Mouse (Mus musculus): Measurements from ENCODE around the gene Rab8b. TPM values are rescaled to one million over a fixed set of nuclear protein-coding genes. Genes with fewer than 3 reads are reported as not detected.
"Not testable (repeated sequence)": the region's sequence is repeated elsewhere in the genome, so short reads cannot be mapped to it uniquely, and the experiment has no call there.

Rab8b gene
- total RNA-seq, 2 experiments from 2014 or later = 27.5 to 30.0 TPM

DNA sequence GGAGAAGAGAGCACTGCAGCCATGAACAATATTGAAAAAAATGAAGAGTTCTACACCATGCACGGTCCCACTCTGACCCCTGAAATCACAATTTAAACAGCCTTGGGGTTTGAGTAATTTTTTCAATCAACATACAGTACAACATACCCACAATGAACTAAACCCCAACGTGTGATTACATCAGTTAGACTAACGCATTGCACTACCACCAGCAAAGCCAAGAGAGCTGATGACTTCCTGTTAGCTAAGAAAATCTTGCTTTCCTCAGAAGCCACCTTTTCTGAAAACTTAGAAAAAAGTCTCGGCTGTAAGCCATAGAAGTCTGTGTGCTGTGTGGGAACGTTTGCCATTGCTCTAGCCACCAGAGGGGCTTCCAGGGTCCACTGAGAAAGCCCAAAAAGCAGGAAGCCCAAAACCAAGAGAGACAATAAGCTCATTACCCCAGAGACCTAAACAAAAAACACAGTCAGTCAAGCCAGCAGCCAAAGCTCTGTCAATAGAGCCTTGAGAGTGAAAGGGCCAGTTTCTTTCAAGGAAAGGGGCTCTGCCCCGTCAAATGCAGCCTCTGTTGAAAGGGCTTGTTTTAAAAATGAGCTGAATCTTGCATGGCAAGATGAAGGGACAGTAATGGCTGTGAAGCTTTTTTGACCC is 31.4 kb downstream of the Rab8b start:
- intact Hi-C loops (cut with DNase I) = no loop called here
- DNase-seq = no peak

DNA sequence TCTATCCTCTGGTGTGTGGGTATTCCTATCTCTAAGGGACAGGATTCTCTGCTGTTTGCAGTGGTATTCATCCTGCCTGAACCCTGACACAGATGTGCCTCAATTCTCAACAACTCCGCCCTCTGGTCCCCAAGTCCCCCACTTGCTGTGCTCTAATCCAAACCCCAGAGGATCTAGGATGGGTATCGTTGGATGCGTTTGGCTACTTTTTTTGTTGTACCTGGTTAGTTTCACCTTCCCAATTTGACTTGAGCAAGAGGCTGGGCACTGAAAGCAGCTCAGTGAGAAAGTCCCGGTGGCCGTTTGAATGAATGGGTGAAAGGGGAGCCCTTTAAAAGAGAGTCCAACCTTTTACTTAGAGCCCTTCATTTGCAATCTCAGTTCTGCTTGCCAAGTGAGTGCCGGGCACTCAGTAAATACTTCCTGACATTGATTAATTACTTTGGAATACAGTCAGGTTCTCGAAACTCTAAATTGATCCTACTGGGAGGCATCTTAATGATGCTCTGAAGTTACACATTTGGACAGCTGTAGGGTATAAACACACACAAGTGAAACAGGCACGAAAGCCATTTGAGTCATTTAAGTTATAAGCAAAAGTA is 32.1 kb downstream of the Rab8b start:
- no peak for DNase-seq
- intact Hi-C loops (cut with DNase I) = no loop called here

DNA sequence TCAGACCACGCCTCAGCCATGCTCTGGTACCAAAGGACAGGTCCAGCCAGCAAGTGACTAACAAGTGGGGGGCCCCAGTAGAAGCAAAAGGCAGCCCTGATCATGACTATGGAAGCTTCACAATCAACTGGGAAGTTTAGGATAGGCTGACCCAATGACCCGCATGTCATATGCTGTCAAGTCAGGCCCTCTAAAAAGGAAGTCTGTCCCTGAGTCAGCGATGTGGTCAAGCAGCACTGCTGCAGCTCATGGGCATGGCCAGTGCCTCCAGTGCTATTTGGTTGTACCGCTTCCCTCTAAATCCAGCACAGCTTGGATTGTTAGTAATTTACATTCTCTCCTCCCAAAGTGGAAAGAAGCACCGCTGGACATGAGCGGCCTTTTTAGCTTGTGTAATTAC is 32.7 kb downstream of the Rab8b start:
- no peak for DNase-seq
- intact Hi-C loops (cut with DNase I) = no loop called here

DNA sequence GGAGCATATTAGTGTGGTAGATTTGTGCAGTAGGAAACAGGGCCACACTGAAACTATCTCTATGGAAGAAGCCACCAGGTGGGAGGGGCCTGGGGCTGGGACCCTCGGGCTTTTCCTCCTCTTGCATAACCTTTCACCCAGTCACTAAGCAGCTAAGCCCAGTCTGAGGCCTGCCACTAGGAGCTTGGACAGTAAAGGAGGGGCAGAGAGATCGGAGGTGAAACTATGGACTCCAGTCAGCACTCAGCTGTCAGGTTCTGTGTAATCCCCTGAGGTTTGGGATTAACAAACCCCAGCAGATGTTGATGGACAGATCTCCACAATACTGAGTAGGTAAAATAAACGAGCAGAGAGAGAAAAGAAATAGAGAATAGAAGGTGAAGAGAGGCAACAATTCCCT is 33.1 kb downstream of the Rab8b start:
- DNase-seq = no peak
- intact Hi-C loops (cut with DNase I) = no loop called here

DNA sequence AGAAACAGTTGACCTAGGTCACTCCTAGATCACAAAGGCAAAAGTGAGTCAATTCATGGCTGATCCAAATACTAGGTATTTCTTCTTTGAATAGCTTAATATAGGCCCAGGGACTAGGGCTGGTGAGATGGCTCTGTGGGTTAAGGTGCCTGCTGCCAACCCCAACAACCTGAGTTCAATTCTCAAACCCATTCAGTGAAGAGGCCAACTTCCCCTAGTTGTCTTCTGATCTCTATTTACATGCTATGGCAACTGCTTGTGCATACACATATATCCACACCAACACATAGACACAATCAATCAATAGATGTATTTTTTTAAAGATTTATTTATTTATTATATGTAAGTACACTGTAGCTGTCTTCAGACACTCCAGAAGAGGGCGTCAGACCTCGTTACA is 34.9 kb downstream of the Rab8b start:
- no peak for DNase-seq
- intact Hi-C loops (cut with DNase I) = no loop called here

DNA sequence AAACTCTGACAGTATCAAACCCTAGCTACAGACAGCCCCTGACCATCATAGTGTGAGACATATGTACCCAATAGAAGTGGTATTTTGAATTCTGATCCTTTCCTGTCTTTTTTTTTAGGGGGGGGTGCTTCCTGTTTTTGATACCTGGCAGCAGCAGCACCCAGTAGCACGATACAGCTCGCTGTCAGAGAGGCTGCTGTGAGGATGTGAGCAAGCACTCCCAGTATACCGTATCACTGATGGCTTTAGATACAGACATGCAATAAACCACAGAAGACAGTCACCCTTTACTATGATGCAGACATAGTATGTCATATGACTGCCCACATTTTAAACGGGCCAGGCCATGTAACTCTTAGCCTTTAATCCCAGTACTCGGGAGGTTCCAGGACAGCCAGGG is 36.0 kb downstream of the Rab8b start:
- intact Hi-C loops (cut with DNase I) = no loop called here
- DNase-seq = no peak

DNA sequence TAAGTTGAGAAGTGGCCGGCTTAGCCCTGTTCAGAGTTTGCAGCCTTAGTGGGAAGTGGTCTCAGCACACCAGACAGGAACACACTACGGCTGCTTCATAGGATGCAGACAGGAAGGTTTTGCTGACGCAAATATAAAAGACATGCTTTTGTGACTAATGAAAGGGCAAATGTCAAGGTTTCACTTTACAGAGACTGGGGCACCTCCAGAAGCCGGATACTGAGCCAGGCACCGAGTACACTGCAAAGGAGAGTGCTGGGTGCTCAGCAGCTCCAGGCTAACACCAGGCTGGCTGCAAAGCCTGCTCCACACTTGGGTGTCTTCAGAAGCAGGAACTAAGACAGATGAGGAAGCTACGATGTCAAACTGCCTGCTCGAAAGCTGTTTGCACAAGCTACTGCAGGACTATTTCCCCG is 37.1 kb downstream of the Rab8b start:
- intact Hi-C loops (cut with DNase I) = no loop called here
- DNase-seq = no peak

DNA sequence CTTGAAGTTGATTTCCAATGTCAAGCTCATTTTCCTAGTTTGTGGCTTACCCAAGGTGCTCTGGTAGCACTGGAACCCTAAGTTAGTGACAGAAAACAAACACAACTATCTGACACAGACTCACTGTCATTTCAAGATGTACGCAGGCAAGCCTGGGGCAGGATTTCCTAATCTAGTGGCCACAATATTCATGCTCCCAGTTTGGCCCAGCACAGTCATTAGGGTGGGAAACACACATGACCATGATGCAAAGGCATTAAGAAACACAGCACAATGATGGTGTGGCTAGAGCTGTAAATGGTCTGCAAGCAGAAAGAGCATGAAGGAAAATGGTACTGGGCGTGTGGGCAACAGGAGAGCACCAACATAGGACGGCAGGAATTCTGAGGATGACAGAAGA is 37.6 kb downstream of the Rab8b start:
- no peak for DNase-seq
- intact Hi-C loops (cut with DNase I) = no loop called here

DNA sequence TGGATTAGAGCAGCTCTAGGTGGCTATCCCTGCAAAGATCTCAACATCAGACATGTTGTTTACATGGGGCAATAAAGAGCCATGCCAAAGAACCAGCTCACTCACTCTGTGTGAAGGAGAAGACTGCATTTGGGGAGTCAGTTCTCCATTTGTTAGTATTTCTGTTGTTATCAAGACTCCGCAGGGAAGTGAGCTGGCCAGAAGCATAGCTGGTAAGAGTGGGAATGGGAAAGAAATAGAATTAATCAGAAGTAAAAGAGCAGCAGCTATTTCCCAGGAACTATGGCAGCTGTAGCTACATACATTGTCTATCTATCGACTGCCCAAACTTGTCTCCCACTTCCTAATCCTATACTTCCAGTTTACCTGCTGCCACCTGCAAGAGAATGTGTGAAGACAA is 38.7 kb downstream of the Rab8b start:
- intact Hi-C loops (cut with DNase I) = no loop called here

DNA sequence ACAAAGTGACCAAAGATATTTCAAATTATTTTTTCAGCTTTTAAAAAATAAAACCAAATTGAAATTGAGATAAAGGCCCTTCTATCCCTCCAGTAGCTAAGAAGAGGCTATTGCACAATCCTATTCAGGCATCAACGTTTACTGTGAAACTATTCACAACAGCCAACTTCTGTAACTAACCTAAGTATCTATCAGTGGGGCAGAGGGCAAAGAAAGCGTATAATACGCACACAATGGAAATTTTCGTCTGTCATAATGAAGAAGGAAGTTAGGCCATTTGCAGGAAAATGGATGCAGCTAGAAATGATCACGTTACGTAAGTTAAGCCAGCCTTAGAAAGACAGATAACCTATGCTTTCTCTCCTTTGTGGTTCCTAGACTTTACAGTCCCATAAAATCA is 40.0 kb downstream of the Rab8b start:
- intact Hi-C loops (cut with DNase I) = no loop called here
- DNase-seq = no peak

More for the DNA sequence above, 38.7 kb downstream of the Rab8b start:
- DNase-seq = no peak

DNA sequence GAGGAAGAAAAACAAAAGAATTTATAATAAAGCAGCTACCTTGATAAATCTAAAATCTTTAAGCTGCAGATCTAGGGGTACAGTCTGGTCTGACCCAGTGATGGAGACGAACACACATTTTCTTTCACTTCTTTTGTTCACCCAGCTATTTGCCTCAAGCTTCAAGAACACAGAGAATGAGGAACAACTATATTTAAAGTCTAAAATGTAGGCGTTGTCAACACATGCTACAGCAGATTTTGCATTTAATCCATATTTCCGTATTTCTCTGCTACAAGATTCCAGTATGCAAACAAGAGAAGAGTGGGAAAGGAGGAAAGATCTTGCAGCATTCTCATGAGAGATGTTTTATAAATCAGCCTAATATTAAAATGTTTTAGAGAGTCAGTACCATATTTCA is 40.6 kb downstream of the Rab8b start:
- intact Hi-C loops (cut with DNase I) = no loop called here
- no peak for DNase-seq

DNA sequence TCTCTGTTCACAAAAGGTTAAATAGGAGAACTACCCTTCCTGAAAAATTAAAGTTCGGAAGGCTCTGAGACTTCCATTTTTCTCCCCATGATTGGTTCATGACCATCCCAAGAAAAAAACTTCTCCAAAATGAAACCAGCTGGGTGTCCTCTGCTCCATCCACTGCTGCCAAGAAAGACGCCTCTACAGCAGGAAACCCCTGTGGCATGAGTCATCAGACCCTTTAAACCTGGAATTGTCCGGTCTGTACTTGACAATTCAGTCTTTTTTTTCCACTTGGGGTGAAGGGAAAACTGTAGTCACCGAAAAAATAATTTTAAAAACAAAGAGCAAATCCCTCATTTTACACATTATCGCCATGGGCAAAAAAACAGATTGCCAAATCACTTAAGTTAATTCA is 42.9 kb downstream of the Rab8b start:
- intact Hi-C loops (cut with DNase I) = no loop called here

DNA sequence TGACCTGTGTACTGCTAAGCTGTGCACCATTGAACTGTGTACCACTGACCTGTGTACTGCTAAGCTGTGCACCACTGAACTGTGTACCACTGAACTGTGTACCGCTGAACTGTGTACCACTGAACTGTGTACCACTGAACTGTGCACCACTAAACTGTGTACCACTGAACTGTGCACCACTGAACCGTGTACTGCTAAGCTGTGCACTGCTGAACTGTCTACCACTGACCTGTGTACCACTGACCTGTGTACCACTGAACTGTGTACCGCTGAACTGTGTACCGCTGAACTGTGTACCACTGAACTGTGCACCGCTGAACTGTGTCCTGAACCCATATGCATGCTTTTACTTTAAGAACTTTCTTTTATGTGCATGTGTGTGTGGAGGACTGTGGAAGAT is 45.2 kb downstream of the Rab8b start:
- intact Hi-C loops (cut with DNase I) = no loop called here
- DNase-seq = no peak

More for the DNA sequence above, 42.9 kb downstream of the Rab8b start:
- DNase-seq = no peak

DNA sequence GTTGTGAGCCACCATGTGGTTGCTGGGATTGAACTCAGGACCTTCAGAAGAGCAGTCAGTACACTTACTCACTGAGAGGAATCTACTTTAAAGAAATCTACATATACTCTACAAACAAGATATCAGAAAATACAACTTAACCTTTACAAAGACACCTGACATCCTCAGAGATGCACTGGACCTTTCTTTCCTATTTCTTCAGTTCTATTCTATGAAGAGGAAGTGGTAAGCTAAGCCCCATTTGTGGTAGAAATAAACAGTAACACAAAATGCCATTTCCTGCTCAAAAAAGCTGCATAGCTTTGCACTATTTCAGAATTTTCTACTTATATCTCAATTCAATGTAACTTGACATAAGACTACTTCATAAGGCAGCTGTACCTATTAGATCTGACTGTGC is 46.0 kb downstream of the Rab8b start:
- intact Hi-C loops (cut with DNase I) = no loop called here
- no peak for DNase-seq

DNA sequence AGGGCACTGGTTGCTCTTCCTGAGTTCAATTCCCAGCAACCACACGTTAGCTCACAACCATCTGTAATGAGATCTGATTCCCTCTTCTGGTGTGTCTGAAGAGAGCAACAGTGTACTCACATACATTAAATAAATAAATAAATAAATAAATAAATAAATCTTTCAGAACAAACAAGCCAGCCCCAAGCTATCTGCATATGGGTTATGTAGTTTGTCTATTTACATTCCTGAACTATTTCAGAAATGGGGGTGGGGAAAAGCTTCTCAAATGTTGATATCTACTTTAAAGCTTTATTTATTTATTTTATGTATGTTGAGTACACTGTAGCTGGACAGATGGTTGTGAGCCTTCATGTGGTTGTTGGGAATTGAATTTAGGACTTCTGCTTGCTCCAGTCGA is 46.5 kb downstream of the Rab8b start:
- intact Hi-C loops (cut with DNase I); DNase-seq: not testable (repeated sequence)

DNA sequence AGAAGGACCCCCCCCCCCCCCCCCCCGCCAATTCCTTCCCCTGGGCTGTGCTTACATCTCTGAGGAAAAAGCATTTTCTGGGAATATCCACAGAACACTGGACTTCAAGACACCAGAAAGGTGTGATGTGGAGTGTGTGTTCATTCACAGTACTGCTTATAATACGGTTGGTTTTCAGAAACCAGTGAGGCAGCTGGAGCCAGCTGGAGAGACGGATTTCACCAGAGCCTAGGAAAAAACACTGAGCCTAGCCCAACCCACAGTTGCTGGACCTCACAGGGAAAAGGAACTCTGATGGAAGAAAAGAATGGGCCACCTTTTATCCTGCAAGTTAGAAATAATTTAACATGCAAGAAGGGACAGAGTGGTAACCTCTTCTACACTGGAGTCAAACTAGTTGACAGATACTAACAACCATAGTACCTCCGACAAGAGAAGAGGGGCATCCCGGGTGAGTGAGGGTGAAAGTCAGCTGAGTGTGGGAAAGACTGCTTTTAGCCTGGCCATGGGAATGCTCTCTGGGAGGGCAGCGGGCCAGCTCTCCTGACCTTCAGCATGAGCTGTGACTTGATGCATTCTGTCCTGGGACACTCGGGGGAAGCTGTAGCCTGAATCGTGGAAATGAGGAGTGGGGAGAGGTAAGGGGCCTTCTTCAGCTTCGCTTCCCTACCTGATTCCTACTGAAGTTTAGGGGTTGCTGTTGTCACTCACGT is 47.3 kb downstream of the Rab8b start:
- intact Hi-C loops (cut with DNase I) = no loop called here

DNA sequence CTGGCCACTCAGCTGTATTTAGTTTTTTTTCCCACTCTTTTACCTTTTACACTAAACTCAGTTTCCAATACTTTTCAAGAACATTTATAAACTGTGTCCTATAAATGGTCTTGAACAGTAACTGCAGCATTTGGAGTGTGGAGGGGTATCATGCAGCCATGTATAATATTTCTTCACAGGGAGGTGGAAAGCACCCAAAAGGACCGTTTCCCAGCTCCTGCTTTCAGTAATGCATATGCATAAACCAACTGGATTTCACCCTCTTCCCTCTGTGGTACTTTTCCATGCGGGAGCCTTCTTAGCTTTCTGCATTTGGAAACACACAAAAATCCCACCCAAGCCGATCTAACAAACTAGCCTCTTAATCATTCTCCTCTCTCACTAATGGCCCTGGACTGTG is 54.8 kb downstream of the Rab8b start:
- no peak for DNase-seq
- intact Hi-C loops (cut with DNase I) = loop anchor here (10.0 kb wide), 1 partner anchor 50 kb away; the partner anchor contains the start of gene Rab8b

More for the DNA sequence above, 47.3 kb downstream of the Rab8b start:
- DNase-seq = no peak

DNA sequence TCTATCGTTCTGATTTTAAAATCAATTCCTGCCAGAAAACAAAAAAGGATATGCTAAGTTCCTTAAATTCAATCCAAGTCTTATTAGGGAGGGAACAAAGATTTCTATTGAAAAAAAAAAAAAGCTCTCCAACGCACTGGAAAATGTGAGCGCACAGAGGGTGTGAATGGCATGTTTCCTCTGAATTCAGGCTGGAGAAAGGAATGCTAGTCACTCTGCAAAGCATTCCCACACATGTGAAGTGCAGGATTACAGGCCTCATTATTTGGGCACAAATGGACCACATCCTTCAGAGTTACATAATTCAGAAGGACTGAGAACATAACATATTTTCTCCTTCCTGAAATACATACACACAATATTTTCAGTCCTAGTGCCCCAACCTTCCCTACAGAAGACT is 56.0 kb downstream of the Rab8b start:
- no peak for DNase-seq
- intact Hi-C loops (cut with DNase I) = loop anchor here (10.0 kb wide), 1 partner anchor 51 kb away; the partner anchor contains the start of gene Rab8b

DNA sequence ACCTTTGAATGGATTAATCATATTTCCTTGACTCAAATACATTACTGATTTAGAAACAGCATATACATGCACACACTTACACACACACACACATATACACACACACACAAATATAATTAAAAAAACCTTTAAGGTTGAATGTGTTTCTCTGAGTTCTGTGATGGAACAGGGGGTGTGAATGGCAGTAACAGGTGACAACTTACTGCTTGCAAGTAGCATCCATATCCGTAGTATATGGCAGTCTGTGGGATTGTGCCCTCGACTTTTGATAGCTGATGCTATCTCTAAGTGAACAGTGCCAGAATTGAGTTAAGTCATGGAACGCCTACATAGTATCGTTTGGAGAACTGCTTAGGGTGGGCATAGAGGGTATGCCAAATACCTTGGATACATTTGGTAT is 57.3 kb downstream of the Rab8b start:
- intact Hi-C loops (cut with DNase I) = loop anchor here (10.0 kb wide), 1 partner anchor 53 kb away; the partner anchor contains the start of gene Rab8b
- no peak for DNase-seq

DNA sequence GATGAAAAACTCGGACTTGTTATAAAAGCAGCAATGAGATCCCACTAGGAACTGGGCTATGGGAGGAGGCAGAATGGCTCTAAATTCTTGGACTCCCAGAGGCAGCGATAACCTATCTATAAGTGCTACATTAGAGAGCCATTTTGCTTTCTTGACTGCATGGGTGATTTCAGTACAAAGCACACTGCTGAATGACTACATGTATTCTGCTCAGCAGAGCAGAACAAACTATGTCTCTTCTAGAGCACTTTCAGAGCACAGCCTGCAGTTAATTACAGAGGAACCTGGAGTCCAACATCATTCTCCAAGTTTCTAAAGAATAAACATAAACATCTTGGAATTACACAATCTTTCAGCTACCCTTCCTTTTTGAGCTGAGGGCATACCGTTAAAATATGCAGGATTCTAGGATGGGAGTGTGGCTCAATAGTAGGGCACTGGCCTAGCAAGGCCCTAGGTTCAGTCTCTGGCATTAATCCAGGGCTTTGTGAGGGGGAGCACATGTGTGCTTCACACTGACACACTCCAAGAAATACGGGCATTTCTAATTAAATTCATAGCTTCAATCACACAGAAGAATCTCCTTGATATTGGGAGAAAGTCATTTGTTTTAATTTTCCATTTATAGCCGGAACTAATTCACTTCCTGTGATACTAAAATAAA is 58.3 kb downstream of the Rab8b start:
- DNase-seq = peak; percentile 13
- intact Hi-C loops (cut with DNase I) = loop anchor here (10.0 kb wide), 1 partner anchor 54 kb away; the partner anchor contains the start of gene Rab8b

DNA sequence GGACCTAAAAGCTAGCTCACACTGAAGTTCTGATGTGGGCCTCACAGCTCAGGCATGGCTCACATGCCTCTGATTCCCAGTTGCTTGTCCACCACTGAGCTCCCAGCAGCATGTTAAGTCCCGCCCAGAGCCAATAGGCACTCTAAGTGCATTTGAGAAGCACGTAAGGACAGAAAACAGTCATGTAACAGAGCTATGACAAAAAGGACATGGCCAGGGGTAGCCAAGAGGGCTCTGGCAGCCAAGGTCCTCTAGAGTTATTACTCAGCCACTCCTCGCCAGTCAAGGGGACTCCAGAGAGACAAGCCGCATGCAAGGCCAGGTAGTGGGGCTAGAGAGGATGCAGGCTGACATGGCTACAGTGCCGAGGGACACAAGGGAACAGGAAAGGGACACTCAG is 60.0 kb downstream of the Rab8b start:
- intact Hi-C loops (cut with DNase I) = no loop called here
- DNase-seq = no peak
